Mouse (Mus musculus) lung, adult 2 months (tissue): ENCODE data around the gene M6pr.

Experiments used
- CTCF ChIP-seq: fragments of 200-500 bp; IDR thresholded peaks from 2 replicates; pipeline ENCODE4 v1.5.1; 2011; ENCODE audit warnings: mild to moderate bottlenecking, low read length, control low read depth; ENCODE audit not compliant: insufficient read depth
- POLR2A ChIP-seq: fragments of 200-500 bp; IDR thresholded peaks from 2 replicates; pipeline ENCODE4 v1.6.1; 2011; ENCODE audit warnings: low read depth, mild to moderate bottlenecking, control low read depth, low read length, borderline replicate concordance; ENCODE audit errors: extremely low read depth

DNA sequence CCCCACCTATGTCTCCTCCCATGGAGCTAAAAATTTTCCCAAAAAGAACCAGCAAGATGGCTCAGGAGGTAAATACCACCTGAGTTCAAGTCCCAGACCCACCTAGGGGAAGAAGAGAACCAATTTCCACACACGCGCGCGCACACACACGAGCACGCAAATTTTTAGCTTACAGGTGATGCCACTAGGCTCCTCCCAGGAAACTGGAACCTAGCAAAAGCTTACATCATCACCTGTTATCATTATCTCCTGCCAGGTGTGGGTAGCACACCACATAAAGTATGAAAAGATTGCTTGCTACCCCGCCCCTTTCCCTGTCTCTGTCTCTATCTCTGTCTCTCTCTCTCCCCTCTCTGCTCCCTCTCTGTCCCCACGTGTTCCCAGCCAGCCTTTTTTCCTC is 15.4 kb upstream of the M6pr start:
- TF ChIP-seq POLR2A (no peak), CTCF (no peak)
